Mouse (Mus musculus): Measurements from ENCODE around the gene Fgfr3. TPM values are rescaled to one million over a fixed set of nuclear protein-coding genes. Genes with fewer than 3 reads are reported as not detected.

The Fgfr3 gene
- polyA plus RNA-seq, 1 experiment, result 35.2 TPM

GRCm38 (mm10) chr5:33730516-33730915 is 9.0 kb downstream of the Fgfr3 start:
- peaks cover 30% of the 10 kb centered on the region for H3K36me3 ChIP-seq (ENCODE audit: control insufficient read depth, insufficient read depth, low read length)
- no peak overlapping the region for H3K27ac ChIP-seq (ENCODE audit: insufficient read depth, low read depth, low read length)
- H3K4me3 ChIP-seq (ENCODE audit: low read depth, low read length), result no peak overlapping the region
- WGBS, result 78% methylated on average over 5 of the region's 5 CpGs
- no peaks in the 10 kb centered on the region for H3K27me3 ChIP-seq (ENCODE audit: control insufficient read depth, insufficient read depth, low read length)
- no peaks in the 10 kb centered on the region for H3K4me1 ChIP-seq (ENCODE audit: control insufficient read depth, insufficient read depth, insufficient read length, low read length)
- TF ChIP-seq CTCF (IDR thresholded peaks at IDR 0.05; ENCODE audit: extremely low read depth, insufficient read length, insufficient replicate concordance, low read depth, low read length), result no peak
- TF ChIP-seq POLR2A (IDR thresholded peaks at IDR 0.05; ENCODE audit: low read depth, low read length), result no peak

GRCm38 (mm10) chr5:33731051-33731450 is 9.6 kb downstream of the Fgfr3 start:
- Histone ChIP-seq H3K27me3 (ENCODE audit: control insufficient read depth, insufficient read depth, low read length) (no peaks in the 10 kb centered on the region), H3K36me3 (ENCODE audit: control insufficient read depth, insufficient read depth, low read length) (peaks cover 33% of the 10 kb centered on the region), H3K27ac (ENCODE audit: insufficient read depth, low read depth, low read length) (no peak overlapping the region), H3K4me3 (ENCODE audit: low read depth, low read length) (no peak overlapping the region), H3K4me1 (ENCODE audit: control insufficient read depth, insufficient read depth, insufficient read length, low read length) (no peaks in the 10 kb centered on the region)
- no peak for TF ChIP-seq CTCF (IDR thresholded peaks at IDR 0.05; ENCODE audit: extremely low read depth, insufficient read length, insufficient replicate concordance, low read depth, low read length)
- TF ChIP-seq POLR2A (IDR thresholded peaks at IDR 0.05; ENCODE audit: low read depth, low read length), result no peak
- 77% methylated on average over 21 of the region's 21 CpGs for WGBS

- Histone ChIP-seq H3K27me3 (ENCODE audit: control insufficient read depth, insufficient read depth, low read length) (no peaks in the 10 kb centered on the region), H3K36me3 (ENCODE audit: control insufficient read depth, insufficient read depth, low read length) (peaks cover 37% of the 10 kb centered on the region), H3K4me3 (ENCODE audit: low read depth, low read length) (no peak overlapping the region), H3K4me1 (ENCODE audit: control insufficient read depth, insufficient read depth, insufficient read length, low read length) (no peaks in the 10 kb centered on the region), H3K27ac (ENCODE audit: insufficient read depth, low read depth, low read length) (no peak overlapping the region)
- 93% methylated on average over 12 of the region's 12 CpGs for WGBS
- no peak for TF ChIP-seq POLR2A (IDR thresholded peaks at IDR 0.05; ENCODE audit: low read depth, low read length)
- no peak for TF ChIP-seq CTCF (IDR thresholded peaks at IDR 0.05; ENCODE audit: extremely low read depth, insufficient read length, insufficient replicate concordance, low read depth, low read length)
Observed at GRCm38 (mm10) chr5:33733837-33734236, 12.4 kb downstream of the Fgfr3 start.

- Histone ChIP-seq H3K4me1 (ENCODE audit: control insufficient read depth, insufficient read depth, insufficient read length, low read length) (no peaks in the 10 kb centered on the region), H3K27me3 (ENCODE audit: control insufficient read depth, insufficient read depth, low read length) (no peaks in the 10 kb centered on the region), H3K36me3 (ENCODE audit: control insufficient read depth, insufficient read depth, low read length) (peaks cover 39% of the 10 kb centered on the region), H3K27ac (ENCODE audit: insufficient read depth, low read depth, low read length) (no peak overlapping the region), H3K4me3 (ENCODE audit: low read depth, low read length) (no peak overlapping the region)
- TF ChIP-seq CTCF (IDR thresholded peaks at IDR 0.05; ENCODE audit: extremely low read depth, insufficient read length, insufficient replicate concordance, low read depth, low read length) (no peak), POLR2A (IDR thresholded peaks at IDR 0.05; ENCODE audit: low read depth, low read length) (no peak)
- WGBS, result 81% methylated on average over 16 of the region's 16 CpGs
Observed at GRCm38 (mm10) chr5:33735412-33736092, 14.1 kb downstream of the Fgfr3 start.

GRCm38 (mm10) chr5:33736230-33736629 is 14.8 kb downstream of the Fgfr3 start:
- Histone ChIP-seq H3K4me1 (ENCODE audit: control insufficient read depth, insufficient read depth, insufficient read length, low read length) (no peaks in the 10 kb centered on the region), H3K27me3 (ENCODE audit: control insufficient read depth, insufficient read depth, low read length) (no peaks in the 10 kb centered on the region), H3K36me3 (ENCODE audit: control insufficient read depth, insufficient read depth, low read length) (peaks cover 41% of the 10 kb centered on the region), H3K4me3 (ENCODE audit: low read depth, low read length) (no peak overlapping the region), H3K27ac (ENCODE audit: insufficient read depth, low read depth, low read length) (no peak overlapping the region)
- no peak for TF ChIP-seq CTCF (IDR thresholded peaks at IDR 0.05; ENCODE audit: extremely low read depth, insufficient read length, insufficient replicate concordance, low read depth, low read length)
- TF ChIP-seq POLR2A (IDR thresholded peaks at IDR 0.05; ENCODE audit: low read depth, low read length), result no peak
- WGBS, result 71% methylated on average over 9 of the region's 9 CpGs

GRCm38 (mm10) chr5:33737903-33738321 is 16.4 kb downstream of the Fgfr3 start:
- TF ChIP-seq POLR2A (IDR thresholded peaks at IDR 0.05; ENCODE audit: low read depth, low read length) (no peak), CTCF (IDR thresholded peaks at IDR 0.05; ENCODE audit: extremely low read depth, insufficient read length, insufficient replicate concordance, low read depth, low read length) (peak; percentile 68; the same call in 1 of the 2 replicates)
- Histone ChIP-seq H3K27ac (ENCODE audit: insufficient read depth, low read depth, low read length) (no peak overlapping the region), H3K27me3 (ENCODE audit: control insufficient read depth, insufficient read depth, low read length) (no peaks in the 10 kb centered on the region), H3K4me1 (ENCODE audit: control insufficient read depth, insufficient read depth, insufficient read length, low read length) (no peaks in the 10 kb centered on the region), H3K4me3 (ENCODE audit: low read depth, low read length) (no peak overlapping the region), H3K36me3 (ENCODE audit: control insufficient read depth, insufficient read depth, low read length) (peaks cover 50% of the 10 kb centered on the region)
- 12% methylated on average over 7 of the region's 7 CpGs for WGBS

GRCm38 (mm10) chr5:33738341-33738740 is 16.9 kb downstream of the Fgfr3 start:
- Histone ChIP-seq H3K4me3 (ENCODE audit: low read depth, low read length) (no peak overlapping the region), H3K27ac (ENCODE audit: insufficient read depth, low read depth, low read length) (no peak overlapping the region), H3K27me3 (ENCODE audit: control insufficient read depth, insufficient read depth, low read length) (no peaks in the 10 kb centered on the region), H3K36me3 (ENCODE audit: control insufficient read depth, insufficient read depth, low read length) (peaks cover 52% of the 10 kb centered on the region), H3K4me1 (ENCODE audit: control insufficient read depth, insufficient read depth, insufficient read length, low read length) (no peaks in the 10 kb centered on the region)
- TF ChIP-seq POLR2A (IDR thresholded peaks at IDR 0.05; ENCODE audit: low read depth, low read length) (no peak), CTCF (IDR thresholded peaks at IDR 0.05; ENCODE audit: extremely low read depth, insufficient read length, insufficient replicate concordance, low read depth, low read length) (no peak)
